Mouse (Mus musculus): ENCODE measurements around the gene Bicc1.
"Not testable (repeated sequence)": the region's sequence is repeated elsewhere in the genome, so short reads cannot be mapped to it uniquely, and the experiment has no call there.

Bicc1 gene

GRCm38 (mm10) chr10:70946121-70946520 lies 213.4 kb downstream of the Bicc1 start:
- DNase-seq (ENCODE audit: low spot score), result not testable (repeated sequence)

GRCm38 (mm10) chr10:70945076-70945475 lies 214.4 kb downstream of the Bicc1 start:
- no peak for DNase-seq (ENCODE audit: low spot score)

DNA sequence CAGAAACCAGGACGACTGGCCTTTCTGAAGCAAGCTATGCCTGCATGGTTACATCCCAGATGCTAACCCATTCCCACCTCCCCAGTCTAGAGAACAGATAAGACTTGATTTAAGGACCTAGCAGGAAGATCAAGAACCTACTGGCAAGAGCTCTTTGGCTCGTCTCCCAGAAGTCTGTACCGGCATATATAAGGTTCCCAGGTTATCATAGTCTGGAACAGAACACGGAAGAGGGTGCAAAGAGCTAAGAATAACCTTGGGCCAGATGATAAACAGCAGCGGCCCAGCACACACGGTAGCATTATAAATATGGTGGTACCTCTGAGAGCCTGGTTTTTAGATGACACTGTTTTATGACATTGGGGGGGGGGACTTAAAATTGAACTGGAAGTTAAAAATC lies 217.9 kb downstream of the Bicc1 start:
- no peak for DNase-seq (ENCODE audit: low spot score)

- no peak for DNase-seq (ENCODE audit: low spot score)
Measured at GRCm38 (mm10) chr10:70939751-70940150, 219.7 kb downstream of the Bicc1 start.

- DNase-seq (ENCODE audit: low spot score), result no peak
Measured at GRCm38 (mm10) chr10:70937450-70937849, 222.1 kb downstream of the Bicc1 start.

DNA sequence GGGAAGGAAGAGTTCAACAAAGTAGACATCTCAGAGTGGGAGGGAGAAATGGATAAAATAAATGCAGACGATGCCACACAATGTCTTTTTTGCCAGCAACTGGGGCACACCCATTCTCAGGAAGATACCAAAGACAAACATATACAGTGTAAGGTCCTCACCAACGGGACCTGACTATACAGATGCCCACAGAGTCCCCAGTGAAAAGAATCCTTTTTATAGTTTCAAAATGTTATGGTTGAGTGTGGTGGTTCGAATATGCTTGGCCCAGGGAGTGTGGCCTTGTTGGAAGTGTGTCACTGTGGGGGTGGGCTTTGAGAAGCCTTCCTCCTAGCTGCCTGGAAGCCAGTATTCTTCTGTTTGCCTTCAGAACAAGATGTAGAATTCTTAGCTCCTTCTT lies 223.5 kb downstream of the Bicc1 start:
- DNase-seq (ENCODE audit: low spot score), result no peak

DNA sequence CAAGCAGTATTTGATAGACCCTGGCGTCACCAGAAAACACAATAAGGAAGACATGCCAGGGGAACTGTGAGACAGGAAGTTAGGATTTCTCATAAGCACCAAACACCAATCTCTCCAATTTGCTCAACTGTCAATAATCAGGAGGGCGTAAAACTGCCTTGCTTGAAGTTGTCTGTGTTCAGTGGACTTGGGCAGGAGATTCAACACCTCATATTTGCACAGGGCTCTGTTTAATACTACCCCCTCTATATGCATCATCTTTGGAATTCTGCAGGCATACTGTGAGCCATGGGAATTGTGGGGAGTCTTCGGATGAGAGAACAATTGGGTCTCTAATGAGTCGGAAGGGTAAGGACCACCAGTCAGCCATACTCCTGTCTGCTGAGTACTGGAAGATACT lies 233.4 kb downstream of the Bicc1 start:
- DNase-seq (ENCODE audit: low spot score), result no peak

- DNase-seq (ENCODE audit: low spot score), result no peak
Measured at GRCm38 (mm10) chr10:70924348-70924747, 235.2 kb downstream of the Bicc1 start.

GRCm38 (mm10) chr10:70923936-70924335 lies 235.6 kb downstream of the Bicc1 start:
- DNase-seq (ENCODE audit: low spot score), result no peak

DNA sequence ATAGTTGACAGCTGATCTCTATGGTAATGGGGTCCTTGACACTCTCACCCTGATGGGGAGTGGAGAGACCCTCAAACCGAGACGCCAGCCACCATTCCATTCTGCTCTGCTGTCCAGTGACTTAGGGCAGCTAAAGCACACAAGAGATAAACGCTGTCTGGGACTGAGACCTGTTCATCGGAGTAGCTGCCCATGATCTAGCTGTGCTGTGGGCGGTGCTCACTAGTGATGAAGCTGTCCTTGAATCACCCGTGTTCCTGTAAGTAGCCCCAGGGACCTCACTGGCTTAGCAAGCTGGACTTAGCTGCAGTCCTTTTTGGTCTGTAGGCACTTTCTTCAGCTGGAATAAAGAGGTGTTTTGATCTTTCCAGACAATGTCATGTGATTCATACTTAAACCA lies 238.0 kb downstream of the Bicc1 start:
- no peak for DNase-seq (ENCODE audit: low spot score)

GRCm38 (mm10) chr10:70919851-70920250 lies 239.6 kb downstream of the Bicc1 start:
- DNase-seq (ENCODE audit: low spot score), result no peak

- DNase-seq (ENCODE audit: low spot score), result no peak
Measured at GRCm38 (mm10) chr10:70919031-70919663, 240.4 kb downstream of the Bicc1 start.

- DNase-seq (ENCODE audit: low spot score), result no peak
Measured at GRCm38 (mm10) chr10:70916697-70917096, 242.8 kb downstream of the Bicc1 start.

DNA sequence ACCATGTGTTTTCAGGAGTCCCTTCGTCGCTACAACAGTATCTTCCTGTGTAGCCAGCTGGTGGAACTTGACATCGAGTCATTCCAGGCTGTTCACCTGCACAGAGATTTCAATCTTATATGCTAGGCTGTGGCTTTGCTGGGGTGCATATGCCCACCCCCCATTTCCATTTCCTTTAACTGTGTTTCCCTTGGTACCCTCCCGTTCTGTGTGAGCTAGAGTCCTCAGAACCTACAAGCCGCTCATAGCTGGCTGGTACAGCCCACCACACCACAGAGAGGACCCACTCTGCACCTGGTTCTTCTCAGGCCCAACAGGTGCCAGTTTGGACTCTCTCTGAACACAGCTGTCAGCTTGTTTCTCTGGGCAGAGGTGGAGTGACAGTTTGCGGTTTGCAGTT lies 244.4 kb downstream of the Bicc1 start:
- no peak for DNase-seq (ENCODE audit: low spot score)

DNA sequence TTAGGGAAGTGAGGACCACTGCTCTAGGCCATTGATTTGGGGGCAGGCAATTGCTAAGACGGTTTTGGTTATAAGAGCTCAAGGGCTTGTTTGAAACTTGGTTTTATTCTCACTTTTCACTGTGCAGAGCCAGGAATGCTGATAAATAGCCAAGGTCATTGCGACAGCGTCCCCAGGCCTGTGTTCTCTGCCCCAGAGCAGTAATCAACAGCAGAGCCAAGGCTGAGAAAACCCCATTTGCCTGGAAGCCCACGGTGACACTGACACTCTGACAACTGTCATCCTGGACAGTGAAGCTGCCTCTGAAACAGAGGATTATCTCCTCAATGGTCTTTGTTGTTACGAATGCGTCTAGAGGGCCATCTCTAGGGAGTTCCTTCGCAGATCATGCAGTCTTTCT lies 255.6 kb downstream of the Bicc1 start:
- no peak for DNase-seq (ENCODE audit: low spot score)

DNA sequence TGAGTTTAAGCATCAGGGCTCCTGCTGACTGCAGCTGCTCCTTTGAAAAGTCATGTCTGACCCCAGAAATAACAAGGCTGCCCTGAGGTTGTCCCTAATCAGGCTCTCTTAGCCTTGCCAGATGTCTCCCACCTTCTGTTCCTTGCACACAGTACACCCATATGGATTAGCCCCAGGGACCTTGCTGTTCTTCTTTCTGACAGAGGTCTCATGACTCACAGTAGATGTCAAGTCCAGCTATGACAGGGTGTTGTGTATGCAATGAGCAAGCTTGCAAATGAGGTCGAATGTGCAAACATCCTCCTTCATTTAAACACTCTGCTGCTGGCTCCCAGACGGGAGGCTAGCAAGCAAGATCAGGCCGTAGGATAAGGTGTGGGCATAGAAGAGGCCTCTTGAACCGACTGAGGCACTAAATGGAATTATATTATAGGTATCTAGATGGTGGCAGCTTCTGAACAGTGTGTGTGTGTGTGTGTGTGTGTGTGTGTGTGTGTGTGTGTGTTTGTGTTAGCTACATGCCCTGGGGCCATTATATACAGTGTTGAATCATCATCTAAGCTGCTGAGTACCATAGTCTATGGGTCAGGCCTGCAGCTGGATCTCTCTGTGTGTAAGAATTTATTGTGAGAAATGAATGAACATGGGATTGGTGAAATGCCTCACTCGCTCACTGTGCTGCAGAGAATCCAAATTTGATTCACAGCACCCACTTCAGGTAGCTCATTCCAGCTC lies 256.6 kb downstream of the Bicc1 start:
- DNase-seq (ENCODE audit: low spot score), result no peak

DNA sequence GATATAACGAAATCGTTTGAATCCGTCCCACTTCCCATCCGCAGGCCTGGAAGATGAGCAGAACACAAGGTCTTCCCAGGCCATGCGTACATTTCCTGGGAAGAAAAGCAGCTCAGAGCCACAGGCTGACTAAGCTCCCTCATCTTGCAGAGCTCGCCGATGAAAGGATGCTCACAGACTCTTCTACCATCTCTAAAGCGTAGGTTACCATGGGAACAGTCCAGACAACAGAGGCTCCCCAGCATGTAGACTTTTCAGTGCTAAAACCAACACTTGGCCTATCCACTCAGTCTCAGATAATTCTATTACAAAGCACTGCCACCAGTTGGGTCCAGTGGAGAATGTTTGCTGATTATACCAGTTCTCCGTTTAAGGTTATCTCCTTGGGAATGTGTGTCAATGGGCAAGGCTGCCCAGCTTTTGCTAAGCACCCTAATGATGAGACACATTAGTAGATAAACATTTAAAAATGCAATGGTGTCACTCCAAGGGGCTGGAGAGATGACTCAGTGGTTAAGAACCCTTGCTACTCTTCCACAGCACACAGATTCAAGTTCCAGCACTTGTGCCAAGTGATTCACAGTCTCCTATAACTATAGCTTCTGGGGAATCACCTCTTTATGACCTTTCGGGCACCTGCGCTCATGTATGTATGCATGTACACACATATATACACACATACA lies 258.2 kb downstream of the Bicc1 start:
- DNase-seq (ENCODE audit: low spot score), result no peak

- DNase-seq (ENCODE audit: low spot score), result no peak
Measured at GRCm38 (mm10) chr10:70895891-70896290, 263.6 kb downstream of the Bicc1 start.

DNA sequence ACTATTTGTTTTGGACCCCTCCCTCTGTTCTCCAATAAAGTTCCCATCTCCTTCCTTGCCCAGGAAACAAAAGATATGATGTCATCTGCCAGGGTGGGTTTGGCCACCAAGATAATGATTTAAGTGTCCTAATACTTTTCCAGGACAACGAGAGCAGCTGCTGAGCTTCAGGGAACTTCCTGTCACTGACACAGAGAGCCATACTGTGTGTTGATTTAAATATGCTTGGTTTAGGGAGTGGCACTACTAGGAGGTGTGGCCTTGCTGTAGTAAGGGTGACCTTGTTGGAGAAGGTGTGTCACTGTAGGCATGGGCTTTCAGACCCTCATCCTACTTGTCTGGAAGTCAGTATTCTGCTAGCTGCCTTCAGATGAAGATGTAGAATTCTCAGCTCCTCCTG lies 281.5 kb downstream of the Bicc1 start:
- no peak for DNase-seq (ENCODE audit: low spot score)

DNA sequence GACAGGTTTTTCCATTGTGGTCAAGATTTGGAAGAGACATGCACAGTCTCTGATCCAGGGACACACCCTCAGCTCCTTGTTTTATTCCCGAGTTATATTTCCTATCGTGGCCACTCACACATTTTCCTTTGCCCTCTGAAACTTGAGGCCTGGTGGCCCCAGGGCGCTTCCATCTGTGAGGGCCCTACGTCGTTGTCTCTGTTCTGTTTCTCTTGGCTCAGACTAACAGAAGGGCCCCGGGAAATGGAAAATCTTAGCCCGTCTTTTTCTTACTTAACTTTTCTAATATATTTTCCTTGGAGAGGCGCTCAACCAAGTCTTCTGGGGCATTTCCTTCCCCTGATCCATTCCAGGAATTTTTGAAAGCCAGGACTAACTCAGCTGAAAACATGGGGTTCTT lies 281.9 kb downstream of the Bicc1 start:
- no peak for DNase-seq (ENCODE audit: low spot score)

DNA sequence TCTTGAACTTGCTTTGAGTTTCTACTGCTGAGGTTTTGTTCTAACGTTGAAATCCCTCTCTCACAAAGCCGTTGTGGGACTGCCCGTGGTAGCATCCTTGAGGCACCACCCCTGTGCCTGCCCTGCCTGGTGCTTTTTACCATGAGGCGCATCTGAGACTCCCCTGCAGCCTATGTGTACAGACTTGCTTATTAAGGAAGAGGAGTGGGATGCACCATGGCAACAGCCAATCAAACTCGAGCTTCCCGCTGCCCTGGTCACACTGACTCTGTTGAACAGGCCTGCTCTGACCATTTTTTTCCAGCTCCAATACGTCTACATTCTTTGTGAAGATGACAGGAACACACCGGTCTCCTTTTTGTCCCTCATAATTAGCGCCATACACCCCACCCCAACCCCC lies 283.0 kb downstream of the Bicc1 start:
- DNase-seq (ENCODE audit: low spot score), result no peak

DNA sequence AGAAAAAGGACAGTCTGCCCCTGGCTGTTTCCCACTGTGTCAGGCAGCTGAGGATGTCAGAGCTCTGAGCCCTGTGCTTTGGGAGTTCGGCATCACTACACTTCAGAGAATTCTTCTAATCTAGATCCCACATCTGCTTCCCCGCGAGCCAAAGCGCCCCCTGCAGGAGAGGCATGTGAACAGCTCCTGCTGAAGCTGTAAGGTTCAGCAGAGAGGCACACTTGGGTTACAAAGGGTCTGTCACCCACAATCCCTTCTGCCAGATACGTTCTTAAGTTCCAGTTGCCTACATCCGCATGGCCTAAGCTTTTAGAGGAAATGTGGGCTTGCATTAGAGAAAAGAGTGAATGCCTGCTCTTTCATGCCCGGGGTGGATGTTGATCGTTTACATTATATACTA lies 283.4 kb downstream of the Bicc1 start:
- DNase-seq (ENCODE audit: low spot score), result no peak

GRCm38 (mm10) chr10:70874994-70875538 lies 284.4 kb downstream of the Bicc1 start:
- no peak for DNase-seq (ENCODE audit: low spot score)

Data from MN1 (cell line).